In genomic region chr8:91724646-91725045, GRCm38 (mm10) we compare ENCODE assay signal across 23 mouse cellular contexts.
DNase-seq lines count a peak whose midpoint lies in the region; ATAC-seq lines count a peak whose summit lies in the region.
"Had no signal": no experiment of that assay in that cellular context is flagged by ENCODE, and none has a peak within 500 bp of the region (broad histone marks: within the 10 kb centered on the region; RNA-seq: fewer than 3 reads in every experiment).

No protein-coding gene starts in this region.

- no peaks in the 10 kb centered on the region for H3K4me1 ChIP-seq in kidney, embryonic 16.5 days (ENCODE audit: insufficient read depth, low read length)
- H3K4me1 ChIP-seq: embryonic facial prominence, embryonic 13.5 days; embryonic facial prominence, embryonic 15.5 days; forebrain, embryonic 10.5 days; forebrain, embryonic 12.5 days had no signal

- 91% methylated on average over 2 of the region's 2 CpGs for WGBS in kidney, embryonic 16.5 days

- no peak overlapping the region for H3K27ac ChIP-seq in kidney, embryonic 16.5 days (ENCODE audit: low read length)
- H3K27ac ChIP-seq: embryonic facial prominence, embryonic 13.5 days; embryonic facial prominence, embryonic 15.5 days; forebrain, embryonic 10.5 days; forebrain, embryonic 12.5 days had no signal

- no peak overlapping the region for H3K4me3 ChIP-seq in kidney, embryonic 16.5 days (ENCODE audit: low read length)
- H3K4me3 ChIP-seq: embryonic facial prominence, embryonic 13.5 days; embryonic facial prominence, embryonic 15.5 days; erythroblast, embryonic 14.5 days; forebrain, embryonic 10.5 days; forebrain, embryonic 12.5 days had no signal

- H3K27me3 ChIP-seq in kidney, embryonic 16.5 days (ENCODE audit: insufficient read depth, low read length) = peaks cover 3% of the 10 kb centered on the region; the same call in 1 of the 2 replicates
- H3K27me3 ChIP-seq: embryonic facial prominence, embryonic 15.5 days had no signal

- DNase-seq in kidney, adult 18-20 months = peak; percentile 21
- DNase-seq in kidney, postnatal 10 days = no peak
- peak; percentile 9 to 25 for DNase-seq in kidney, adult 8-10 months
- DNase-seq in kidney, postnatal 14 days = peak; percentile 13
- DNase-seq in kidney, postnatal 36 days = peak; percentile 37 to 59
- DNase-seq in left cerebral cortex, adult 8-10 months (ENCODE audit: low spot score in 2 of 2) = no peak
- DNase-seq: adrenal gland, adult 2 months; adrenal gland, postnatal 10 days; adrenal gland, postnatal 25 days; cerebellum, adult 11 months; cerebellum, adult 18-20 months; cerebellum, adult 8-10 months; cerebellum, adult 9-11 months; cerebellum, postnatal 14 days; cerebellum, postnatal 36 days; embryo, embryonic 11 days had no signal

- no peak overlapping the region for H3K9ac ChIP-seq in kidney, embryonic 16.5 days (replicated peaks; ENCODE audit: low read length)
- H3K9ac ChIP-seq: embryonic facial prominence, embryonic 13.5 days; embryonic facial prominence, embryonic 15.5 days; forebrain, embryonic 12.5 days had no signal

- no peak overlapping the region for H3K4me2 ChIP-seq in kidney, embryonic 16.5 days (replicated peaks; ENCODE audit: low read depth, low read length)
- H3K4me2 ChIP-seq: embryonic facial prominence, embryonic 13.5 days; embryonic facial prominence, embryonic 15.5 days; forebrain, embryonic 12.5 days had no signal

- H3K9me3 ChIP-seq in kidney, embryonic 16.5 days (ENCODE audit: low read length) = no peaks in the 10 kb centered on the region
- H3K9me3 ChIP-seq: embryonic facial prominence, embryonic 13.5 days; embryonic facial prominence, embryonic 15.5 days; forebrain, embryonic 10.5 days; forebrain, embryonic 12.5 days had no signal

- no peaks in the 10 kb centered on the region for H3K36me3 ChIP-seq in kidney, embryonic 16.5 days (ENCODE audit: insufficient read depth, low read length)
- H3K36me3 ChIP-seq: embryonic facial prominence, embryonic 13.5 days; embryonic facial prominence, embryonic 15.5 days; forebrain, embryonic 10.5 days; forebrain, embryonic 12.5 days had no signal

- ATAC-seq in kidney, embryonic 16.5 days (ENCODE audit: low FRiP score, low TSS enrichment) = no peak
- ATAC-seq: forebrain, embryonic 14.5 days had no signal

Comparison
In these comparisons a context has a peak if more than half of its experiments do, and no peak if none do; other contexts are left out.
1. DNase-seq: peak in kidney, adult 18-20 months (single experiment), kidney, adult 8-10 months (2 of 2), kidney, postnatal 14 days (single experiment) and kidney, postnatal 36 days (2 of 2); none in kidney, postnatal 10 days (single experiment) and left cerebral cortex, adult 8-10 months (0 of 2).